In the genomic region with DNA sequence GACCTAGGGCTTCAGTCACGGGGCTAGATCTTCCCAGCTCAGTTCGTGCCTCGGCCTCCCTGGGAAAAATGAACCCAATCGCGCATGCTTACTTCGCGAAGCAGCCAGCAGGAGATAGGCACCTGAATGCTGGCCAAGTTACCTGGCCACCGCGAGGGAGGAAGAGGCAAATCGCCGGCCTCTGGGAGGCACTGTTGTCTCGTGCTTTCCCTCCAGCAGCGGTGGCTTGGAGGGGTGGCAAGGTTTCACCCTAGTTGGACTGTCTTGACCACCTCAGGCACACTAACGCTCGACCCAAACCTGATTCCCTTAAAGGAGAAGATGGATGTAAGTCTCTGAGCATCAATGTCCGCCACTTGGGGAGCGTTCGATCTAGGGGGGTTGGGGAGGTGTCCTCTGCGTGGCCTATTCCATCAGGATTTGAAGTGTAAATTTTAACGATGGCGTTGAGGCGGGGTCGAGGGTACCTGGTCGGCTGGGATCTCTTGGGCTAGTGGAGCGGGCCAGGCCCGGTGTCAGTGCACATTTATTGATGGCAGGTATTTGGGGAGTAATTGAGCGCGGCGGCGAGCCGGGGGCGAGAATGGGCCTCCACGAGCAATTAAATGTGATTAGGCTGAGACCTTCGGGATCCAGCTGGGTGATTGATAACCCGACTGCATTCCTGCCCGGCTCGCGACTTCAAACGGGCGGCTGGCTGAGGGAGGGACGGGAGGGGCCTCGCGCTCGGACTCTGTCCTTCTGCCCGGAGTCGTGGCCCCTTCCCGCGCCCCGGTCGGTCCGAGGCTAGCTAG, we compare ENCODE assay signal across 8 mouse cellular contexts. TPM values are rescaled to one million over a fixed set of nuclear protein-coding genes. Genes with fewer than 3 reads are reported as not detected.
DNase-seq lines count a peak whose midpoint lies in the region; ATAC-seq and TF ChIP-seq lines count a peak whose summit lies in the region.

No protein-coding gene starts in this region.

- H3K9ac ChIP-seq in forebrain, postnatal 0 days, result no peak overlapping the region
- H3K9ac ChIP-seq in kidney, embryonic 16.5 days (replicated peaks; ENCODE audit: low read length), result no peak overlapping the region

- H3K9me3 ChIP-seq in E14TG2a.4 (ENCODE audit: low read length), result no peaks in the 10 kb centered on the region
- H3K9me3 ChIP-seq in forebrain, postnatal 0 days (ENCODE audit: low read length), result no peaks in the 10 kb centered on the region
- H3K9me3 ChIP-seq in kidney, embryonic 16.5 days (ENCODE audit: low read length), result no peaks in the 10 kb centered on the region

- H3K27me3 ChIP-seq in E14TG2a.4 (ENCODE audit: insufficient read depth, low read length), result peaks cover 82% of the 10 kb centered on the region
- H3K27me3 ChIP-seq in forebrain, postnatal 0 days (ENCODE audit: insufficient read depth, low read length), result peaks cover 70% of the 10 kb centered on the region
- peaks cover 90% of the 10 kb centered on the region for H3K27me3 ChIP-seq in kidney, embryonic 16.5 days (ENCODE audit: insufficient read depth, low read length)

- peak; percentile 36 for DNase-seq in adrenal gland, adult 2 months
- DNase-seq in forebrain, postnatal 0 days, result no peak
- peak; percentile 84 for DNase-seq in mesoderm, embryonic 11.5 days (ENCODE audit: low read depth, low spot score)
- DNase-seq in adipocyte (ENCODE audit: low spot score), result no peak
- DNase-seq in left cerebral cortex, postnatal 14 days (ENCODE audit: low spot score in 2 of 2), result no peak

- no peak for TF ChIP-seq CTCF in E14TG2a.4 (conservative IDR thresholded peaks at IDR 0.05; ENCODE audit: low read length)
- peak; percentile 66 for TF ChIP-seq CTCF in forebrain, postnatal 0 days (IDR thresholded peaks at IDR 0.05; ENCODE audit: low read depth)

- intact Hi-C loops in left cerebral cortex, postnatal 14 days (cut with DNase I), result loop anchor here (2.0 to 10.0 kb wide), 2 partner anchors 227 to 603 kb away; no protein-coding TSS in a partner anchor

- H3K4me2 ChIP-seq in forebrain, postnatal 0 days (ENCODE audit: low read depth), result peak overlapping the region; percentile 21; the same call in 1 of the 2 replicates
- H3K4me2 ChIP-seq in kidney, embryonic 16.5 days (replicated peaks; ENCODE audit: low read depth, low read length), result peak overlapping the region; percentile 47

- H3K27ac ChIP-seq in forebrain, postnatal 0 days (ENCODE audit: low read depth, low read length), result no peak overlapping the region
- H3K27ac ChIP-seq in kidney, embryonic 16.5 days (ENCODE audit: low read length), result no peak overlapping the region

- WGBS in forebrain, postnatal 0 days, result under 1% methylated on average over 51 of the region's 51 CpGs
- WGBS in kidney, embryonic 16.5 days, result under 1% methylated on average over 51 of the region's 51 CpGs

- H3K36me3 ChIP-seq in E14TG2a.4 (ENCODE audit: insufficient read depth, low read length), result no peaks in the 10 kb centered on the region
- H3K36me3 ChIP-seq in forebrain, postnatal 0 days (ENCODE audit: insufficient read depth), result no peaks in the 10 kb centered on the region
- H3K36me3 ChIP-seq in kidney, embryonic 16.5 days (ENCODE audit: insufficient read depth, low read length), result no peaks in the 10 kb centered on the region

- no peak for ATAC-seq in forebrain, postnatal 0 days
- peak; percentile 74; the same call in 1 of the 2 replicates for ATAC-seq in kidney, embryonic 16.5 days (ENCODE audit: low FRiP score, low TSS enrichment)
- ATAC-seq in monocyte, adult 5-6 weeks (replicated peaks; ENCODE audit: insufficient number of reproducible peaks, low FRiP score, low TSS enrichment, poor library complexity, severe bottlenecking), result no peak

- H3K4me1 ChIP-seq in E14TG2a.4 (replicated peaks; ENCODE audit: low read depth, low read length), result peaks cover 70% of the 10 kb centered on the region
- no peaks in the 10 kb centered on the region for H3K4me1 ChIP-seq in forebrain, postnatal 0 days (ENCODE audit: insufficient read depth)
- H3K4me1 ChIP-seq in kidney, embryonic 16.5 days (ENCODE audit: insufficient read depth, low read length), result peaks cover 11% of the 10 kb centered on the region

- peak overlapping the region; percentile 69 for H3K4me3 ChIP-seq in E14TG2a.4 (replicated peaks; ENCODE audit: low read length)
- peak overlapping the region; percentile 12; the same call in 1 of the 2 replicates for H3K4me3 ChIP-seq in forebrain, postnatal 0 days (ENCODE audit: low read depth, low read length)
- peak overlapping the region; percentile 29 for H3K4me3 ChIP-seq in kidney, embryonic 16.5 days (ENCODE audit: low read length)

RNA-seq across cellular contexts. Expression of a gene that starts 10.8 kb away (rescaled TPM):
- under 1 TPM; 0.14 to 0.69 TPM for total RNA-seq in adrenal gland, adult 2 months (2021)
- polyA plus RNA-seq in adrenal gland, adult 2 months (2012; rRNA removed), result 0.75 and 1.1 TPM in 2 replicates
- 0.31 and 0.71 TPM in 2 replicates for total RNA-seq in forebrain, postnatal 0 days (2014; rRNA removed)
- 0.54 and 0.71 TPM in 2 replicates for polyA plus RNA-seq in forebrain, postnatal 0 days (2015; fragmentation: Nextera tagmentation; extraction: Ambion mirVana)
- polyA plus RNA-seq in kidney, embryonic 16.5 days (2015; fragmentation: Nextera tagmentation; extraction: Ambion mirVana), result 1.6 and 1.9 TPM in 2 replicates
- total RNA-seq in left cerebral cortex, postnatal 14 days (2021), result under 1 TPM; 0.29 to 0.49 TPM
- not detected in 3 replicates for total RNA-seq in monocyte, adult 5-6 weeks (2017)

Comparison
In these comparisons a context has a peak if more than half of its experiments do, and no peak if none do; other contexts are left out.
1. H3K4me3 ChIP-seq: peak in every context shown above with its lines; median percentile 69 in E14TG2a.4; 29 in kidney, embryonic 16.5 days; 12 in forebrain, postnatal 0 days.
2. DNase-seq: peak in adrenal gland, adult 2 months (single experiment) and mesoderm, embryonic 11.5 days (single experiment); none in forebrain, postnatal 0 days (single experiment), adipocyte (single experiment) and left cerebral cortex, postnatal 14 days (0 of 2).